In genomic region chr9:95546679-95547078, GRCm38 (mm10) we compare ENCODE assay signal across 13 mouse cellular contexts. TPM values are rescaled to one million over a fixed set of nuclear protein-coding genes. Genes with fewer than 3 reads are reported as not detected.
DNase-seq lines count a peak whose midpoint lies in the region; ATAC-seq and TF ChIP-seq lines count a peak whose summit lies in the region.
"Had no signal": no experiment of that assay in that cellular context is flagged by ENCODE, and none has a peak within 500 bp of the region (broad histone marks: within the 10 kb centered on the region; RNA-seq: fewer than 3 reads in every experiment).

No protein-coding gene starts in this region.

- H3K27ac ChIP-seq in liver, embryonic 14.5 days, result peak overlapping the region; percentile 59
- no peak overlapping the region for H3K27ac ChIP-seq in forebrain, postnatal 0 days (ENCODE audit: low read depth, low read length)
- no peak overlapping the region for H3K27ac ChIP-seq in midbrain, embryonic 10.5 days (replicated peaks)
- H3K27ac ChIP-seq: forebrain, embryonic 12.5 days; midbrain, embryonic 12.5 days had no signal

- no peak overlapping the region for H3K4me3 ChIP-seq in liver, embryonic 14.5 days (ENCODE audit: insufficient read depth in 1 of 2, low read depth in 2 of 2, low read length in 2 of 2)
- no peak overlapping the region for H3K4me3 ChIP-seq in forebrain, postnatal 0 days (ENCODE audit: low read depth, low read length)
- no peak overlapping the region for H3K4me3 ChIP-seq in midbrain, embryonic 10.5 days
- H3K4me3 ChIP-seq: forebrain, embryonic 12.5 days; midbrain, embryonic 12.5 days had no signal

- H3K27me3 ChIP-seq in liver, embryonic 14.5 days (ENCODE audit: control insufficient read depth, insufficient read depth, low read length), result no peaks in the 10 kb centered on the region
- H3K27me3 ChIP-seq in forebrain, postnatal 0 days (ENCODE audit: insufficient read depth, low read length), result no peaks in the 10 kb centered on the region
- H3K27me3 ChIP-seq in midbrain, embryonic 10.5 days (ENCODE audit: low read depth, poor library complexity, severe bottlenecking), result no peaks in the 10 kb centered on the region
- H3K27me3 ChIP-seq: midbrain, embryonic 12.5 days had no signal

- peak overlapping the region; percentile 13; the same call in 1 of the 2 replicates for H3K9ac ChIP-seq in liver, embryonic 14.5 days (replicated peaks)
- no peak overlapping the region for H3K9ac ChIP-seq in forebrain, postnatal 0 days
- H3K9ac ChIP-seq: forebrain, embryonic 12.5 days; midbrain, embryonic 12.5 days had no signal

- peak; percentile 57 for DNase-seq in spleen, adult 12 weeks (ENCODE audit: low spot score)
- DNase-seq in spleen, adult 18-20 months, result no peak
- peak; percentile 38 to 53 for DNase-seq in adrenal gland, postnatal 36 days
- DNase-seq in liver, embryonic 14.5 days (ENCODE audit: low read depth in 3 of 3, low spot score in 3 of 3), result peak; percentile 66 to 76 (median 73)
- DNase-seq in forebrain, postnatal 0 days, result no peak
- no peak for DNase-seq in midbrain, embryonic 10.5 days (ENCODE audit: low spot score)
- no peak for DNase-seq in Muller cell, postnatal 12 days (ENCODE audit: inconsistent ontology term)
- DNase-seq: cerebellum, adult 2 months; gastrocnemius, postnatal 10 days; heart, postnatal 10 days; lung, adult 18-20 months had no signal

- no peaks in the 10 kb centered on the region for H3K36me3 ChIP-seq in liver, embryonic 14.5 days (replicated peaks; ENCODE audit: control insufficient read depth, insufficient read depth, low read depth)
- no peaks in the 10 kb centered on the region for H3K36me3 ChIP-seq in forebrain, postnatal 0 days (ENCODE audit: insufficient read depth)
- H3K36me3 ChIP-seq in midbrain, embryonic 10.5 days, result no peaks in the 10 kb centered on the region
- H3K36me3 ChIP-seq: forebrain, embryonic 12.5 days; midbrain, embryonic 12.5 days had no signal

- peak; percentile 86 for ATAC-seq in liver, embryonic 14.5 days (ENCODE audit: insufficient read depth)
- ATAC-seq in forebrain, postnatal 0 days, result no peak

- 15% methylated on average over 7 of the region's 7 CpGs for WGBS in liver, embryonic 14.5 days (ENCODE audit: insufficient replicate concordance)
- 60% methylated on average over 7 of the region's 7 CpGs for WGBS in forebrain, postnatal 0 days
- 77% methylated on average over 7 of the region's 7 CpGs for WGBS in midbrain, embryonic 10.5 days

- 0 out of 2 replicates have a peak, but pooled peaks have one; percentile 29 for TF ChIP-seq EP300 in liver, embryonic 14.5 days (IDR thresholded peaks at IDR 0.05; ENCODE audit: low read depth)

- no peak for TF ChIP-seq CTCF in liver, embryonic 14.5 days (IDR thresholded peaks at IDR 0.05; ENCODE audit: low read depth)
- TF ChIP-seq CTCF in forebrain, postnatal 0 days (IDR thresholded peaks at IDR 0.05; ENCODE audit: low read depth), result no peak

- peaks cover 21 to 36% of the 10 kb centered on the region in 2 experiments for H3K4me1 ChIP-seq in liver, embryonic 14.5 days (replicated peaks; ENCODE audit: control insufficient read depth in 2 of 2, insufficient read depth in 2 of 2, low read length in 1 of 2)
- no peaks in the 10 kb centered on the region for H3K4me1 ChIP-seq in forebrain, postnatal 0 days (ENCODE audit: insufficient read depth)
- H3K4me1 ChIP-seq in midbrain, embryonic 10.5 days, result peaks cover 5% of the 10 kb centered on the region
- H3K4me1 ChIP-seq: forebrain, embryonic 12.5 days; midbrain, embryonic 12.5 days had no signal

- peak overlapping the region; percentile 38 for H3K4me2 ChIP-seq in liver, embryonic 14.5 days (ENCODE audit: low read depth)
- no peak overlapping the region for H3K4me2 ChIP-seq in forebrain, postnatal 0 days (ENCODE audit: low read depth)
- H3K4me2 ChIP-seq: forebrain, embryonic 12.5 days; midbrain, embryonic 12.5 days had no signal

- no peaks in the 10 kb centered on the region for H3K9me3 ChIP-seq in liver, embryonic 14.5 days (ENCODE audit: control insufficient read depth, low read length)
- no peaks in the 10 kb centered on the region for H3K9me3 ChIP-seq in forebrain, postnatal 0 days (ENCODE audit: low read length)
- H3K9me3 ChIP-seq in midbrain, embryonic 10.5 days (replicated peaks), result no peaks in the 10 kb centered on the region
- H3K9me3 ChIP-seq: forebrain, embryonic 12.5 days; midbrain, embryonic 12.5 days had no signal

RNA-seq across cellular contexts. Expression of gene Paqr9, which starts 12.8 kb away (rescaled TPM):
- total RNA-seq in adrenal gland, postnatal 36 days (2021), result 1 to 10 TPM; 6.1 to 6.9 TPM
- 11.9 and 12.2 TPM in 2 replicates for polyA plus RNA-seq in liver, embryonic 14.5 days (2012; rRNA removed)
- polyA plus RNA-seq in liver, embryonic 14.5 days (2014; fragmentation: Nextera tagmentation; extraction: Ambion mirVana), result 7.5 and 10.7 TPM in 2 replicates
- total RNA-seq in forebrain, postnatal 0 days (2014; rRNA removed), result 20.8 and 26.0 TPM in 2 replicates
- 3.5 and 6.3 TPM in 2 replicates for polyA plus RNA-seq in forebrain, postnatal 0 days (2015; fragmentation: Nextera tagmentation; extraction: Ambion mirVana)
- polyA plus RNA-seq in midbrain, embryonic 10.5 days (2016; fragmentation: Nextera tagmentation; extraction: Ambion mirVana), result 0.17 and 0.19 TPM in 2 replicates

RNA-seq across cellular contexts. Expression of gene U2surp, which starts 34.9 kb away (rescaled TPM):
- 10 to 100 TPM; 54.8 to 57.3 TPM for total RNA-seq in adrenal gland, postnatal 36 days (2021)
- 5.5 and 12.4 TPM in 2 replicates for polyA plus RNA-seq in liver, embryonic 14.5 days (2012; rRNA removed)
- 57.4 and 67.2 TPM in 2 replicates for polyA plus RNA-seq in liver, embryonic 14.5 days (2014; fragmentation: Nextera tagmentation; extraction: Ambion mirVana)
- 58.2 and 77.5 TPM in 2 replicates for total RNA-seq in forebrain, postnatal 0 days (2014; rRNA removed)
- 117 and 126 TPM in 2 replicates for polyA plus RNA-seq in forebrain, postnatal 0 days (2015; fragmentation: Nextera tagmentation; extraction: Ambion mirVana)
- 134 and 139 TPM in 2 replicates for polyA plus RNA-seq in midbrain, embryonic 10.5 days (2016; fragmentation: Nextera tagmentation; extraction: Ambion mirVana)

Comparison
In these comparisons a context has a peak if more than half of its experiments do, and no peak if none do; other contexts are left out.
1. DNase-seq: peak in spleen, adult 12 weeks (single experiment), adrenal gland, postnatal 36 days (2 of 2) and liver, embryonic 14.5 days (3 of 3); none in spleen, adult 18-20 months (0 of 2), forebrain, postnatal 0 days (single experiment), midbrain, embryonic 10.5 days (single experiment) and Muller cell, postnatal 12 days (single experiment).